Mouse (Mus musculus) lung, embryonic 16.5 days (tissue): ENCODE measurements around the gene Pecam1. TPM values are rescaled to one million over a fixed set of nuclear protein-coding genes. Genes with fewer than 3 reads are reported as not detected.

Experiments used
- ATAC-seq: fragments of 200-750 bp; cut with Nextera tagmentation; 2 replicates; pipeline ENCODE4 v1.8.0; 2017; ENCODE audit warnings: low read depth, mild to moderate bottlenecking, moderate library complexity
- H3K27ac ChIP-seq: fragments of 300-500 bp; sonication (generic); 2 replicates; pipeline ENCODE4 v1.5.1; 2014; ENCODE audit warnings: mild to moderate bottlenecking, control low read depth, low read length
- H3K27me3 ChIP-seq: fragments of 300-500 bp; sonication (generic); 2 replicates; pipeline ENCODE4 v1.6.1; 2014; ENCODE audit warnings: low read depth, low read length, mixed read lengths; ENCODE audit not compliant: control insufficient read depth, insufficient read depth
- H3K36me3 ChIP-seq: fragments of 300-500 bp; sonication (generic); 2 replicates; pipeline ENCODE4 v1.6.1; 2014; ENCODE audit warnings: low read length; ENCODE audit not compliant: control insufficient read depth, insufficient read depth
- H3K4me1 ChIP-seq: fragments of 300-500 bp; sonication (generic); replicated peaks from 2 replicates; pipeline ENCODE4 v1.6.1; 2014; ENCODE audit warnings: low read length, mixed read lengths; ENCODE audit not compliant: control insufficient read depth, insufficient read depth
- H3K4me2 ChIP-seq: fragments of 300-500 bp; sonication (generic); 2 replicates; pipeline ENCODE4 v1.6.1; 2014; ENCODE audit warnings: low read depth, low read length, control low read depth
- H3K4me3 ChIP-seq: fragments of 300-500 bp; sonication (generic); 2 replicates; pipeline ENCODE4 v1.5.1; 2014; ENCODE audit warnings: mild to moderate bottlenecking, low read length, control low read depth
- H3K9ac ChIP-seq: fragments of 300-500 bp; sonication (generic); 2 replicates; pipeline ENCODE4 v1.6.1; 2014; ENCODE audit warnings: low read length, control low read depth
- H3K9me3 ChIP-seq: fragments of 300-500 bp; sonication (generic); 2 replicates; pipeline ENCODE4 v1.6.1; 2016; ENCODE audit warnings: low read length; ENCODE audit not compliant: control insufficient read depth
- WGBS: fragments of 180-500 bp; shearing (Covaris S2); extraction: QIAGEN DNeasy Blood & Tissue Kit; methylation state at CpG from one replicate; pipeline ENCODE4 v1.1.7; 2014; 5-methylcytosine and 5-hydroxymethylcytosine counted together
- polyA plus RNA-seq: library from polyadenylated mRNA; unstranded; fragments of >200 nt; fragmentation: Nextera tagmentation; extraction: Ambion mirVana; gene quantifications from 2 replicates; pipeline ENCODE4 v1.2.1, GENCODE M21; 2015

Gene Pecam1
- polyA plus RNA-seq, 1 experiment from 2014 or later = 151 TPM

DNA sequence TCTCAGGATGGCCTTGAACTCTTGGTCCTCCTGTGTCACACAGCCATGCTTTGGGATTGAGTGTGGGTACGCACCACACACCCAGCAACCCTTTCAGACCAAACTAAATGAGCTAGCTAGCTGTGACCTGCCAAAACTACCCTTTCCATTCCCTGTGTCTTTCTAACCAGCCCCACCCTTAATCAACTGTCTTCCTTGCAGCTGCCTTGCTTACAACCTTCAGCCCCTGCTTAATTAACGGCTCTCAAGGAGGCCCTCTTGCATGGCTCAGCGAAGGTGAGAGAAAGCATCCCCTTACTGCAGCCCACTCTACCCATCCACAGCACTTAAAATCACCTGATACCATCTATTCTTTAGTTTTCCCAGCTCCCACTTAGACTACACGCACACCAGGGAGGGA lies 73.1 kb downstream of the Pecam1 start:
- no peak for ATAC-seq
- peaks cover 27% of the 10 kb centered on the region for H3K4me1 ChIP-seq
- peak overlapping the region; percentile 9; the same call in 1 of the 2 replicates for H3K27ac ChIP-seq
- H3K9me3 ChIP-seq = no peaks in the 10 kb centered on the region
- no peaks in the 10 kb centered on the region for H3K27me3 ChIP-seq
- H3K36me3 ChIP-seq = no peaks in the 10 kb centered on the region
- H3K9ac ChIP-seq = no peak overlapping the region
- no peak overlapping the region for H3K4me2 ChIP-seq
- H3K4me3 ChIP-seq = no peak overlapping the region
- WGBS = 80% methylated on average over 4 of the region's 4 CpGs

DNA sequence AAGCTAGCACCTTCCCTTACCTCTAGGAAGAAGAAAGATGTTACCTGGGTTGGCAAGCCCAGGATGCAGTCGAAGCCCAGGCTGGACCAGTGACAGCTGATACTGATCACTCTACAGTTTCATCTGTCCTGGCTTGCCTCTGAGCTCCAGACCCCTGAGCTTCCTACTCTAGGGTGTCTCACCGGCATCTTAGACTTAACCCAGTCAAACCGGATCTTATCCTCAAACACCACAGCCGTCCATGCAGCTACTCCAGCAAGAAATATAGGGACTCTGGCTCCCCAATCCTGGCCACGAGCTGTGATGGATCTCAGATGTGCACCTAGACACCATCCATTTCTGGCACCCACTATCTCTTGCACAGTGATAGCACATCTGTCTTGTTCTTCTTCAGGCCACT lies 74.6 kb downstream of the Pecam1 start:
- peak overlapping the region; percentile 91 for H3K27ac ChIP-seq
- H3K36me3 ChIP-seq = no peaks in the 10 kb centered on the region
- WGBS = 57% methylated on average over 5 of the region's 5 CpGs
- H3K4me1 ChIP-seq = peaks cover 27% of the 10 kb centered on the region
- H3K9ac ChIP-seq = peak overlapping the region; percentile 21; the same call in 1 of the 2 replicates
- H3K4me2 ChIP-seq = no peak overlapping the region
- H3K4me3 ChIP-seq = no peak overlapping the region
- no peaks in the 10 kb centered on the region for H3K9me3 ChIP-seq
- H3K27me3 ChIP-seq = no peaks in the 10 kb centered on the region
- no peak for ATAC-seq

DNA sequence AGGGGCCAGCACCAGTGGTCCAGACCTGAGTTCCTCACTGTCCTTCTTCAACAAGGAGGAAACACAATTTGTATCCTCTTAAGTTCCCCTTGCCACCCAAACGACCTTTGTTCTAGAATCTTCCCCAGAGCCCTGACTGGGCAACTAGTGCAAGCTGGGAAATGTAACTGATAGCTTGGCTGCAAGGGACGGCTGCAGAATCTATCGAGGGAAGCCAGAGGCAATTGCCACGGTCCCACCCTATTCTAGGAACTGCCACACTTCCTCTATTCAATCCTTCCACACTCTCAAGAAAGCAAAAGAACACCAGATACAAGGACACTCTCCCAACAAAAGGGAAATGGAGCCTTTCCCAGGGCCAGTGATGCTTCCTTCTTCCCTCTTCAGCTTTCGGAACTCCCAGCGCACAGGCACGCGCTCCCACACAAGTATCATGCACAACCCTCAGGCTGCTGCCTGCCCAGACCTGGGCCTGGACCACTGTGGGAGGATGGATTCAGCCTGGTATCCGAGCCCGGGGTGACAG lies 75.2 kb downstream of the Pecam1 start:
- Histone ChIP-seq H3K9me3 (no peaks in the 10 kb centered on the region), H3K27me3 (no peaks in the 10 kb centered on the region), H3K4me1 (peaks cover 27% of the 10 kb centered on the region), H3K27ac (peak overlapping the region; percentile 91), H3K9ac (peak overlapping the region; percentile 21; the same call in 1 of the 2 replicates), H3K36me3 (no peaks in the 10 kb centered on the region), H3K4me2 (peak overlapping the region; percentile 36; the same call in 1 of the 2 replicates), H3K4me3 (no peak overlapping the region)
- WGBS = 44% methylated on average over 10 of the region's 10 CpGs
- ATAC-seq = peak; percentile 41

DNA sequence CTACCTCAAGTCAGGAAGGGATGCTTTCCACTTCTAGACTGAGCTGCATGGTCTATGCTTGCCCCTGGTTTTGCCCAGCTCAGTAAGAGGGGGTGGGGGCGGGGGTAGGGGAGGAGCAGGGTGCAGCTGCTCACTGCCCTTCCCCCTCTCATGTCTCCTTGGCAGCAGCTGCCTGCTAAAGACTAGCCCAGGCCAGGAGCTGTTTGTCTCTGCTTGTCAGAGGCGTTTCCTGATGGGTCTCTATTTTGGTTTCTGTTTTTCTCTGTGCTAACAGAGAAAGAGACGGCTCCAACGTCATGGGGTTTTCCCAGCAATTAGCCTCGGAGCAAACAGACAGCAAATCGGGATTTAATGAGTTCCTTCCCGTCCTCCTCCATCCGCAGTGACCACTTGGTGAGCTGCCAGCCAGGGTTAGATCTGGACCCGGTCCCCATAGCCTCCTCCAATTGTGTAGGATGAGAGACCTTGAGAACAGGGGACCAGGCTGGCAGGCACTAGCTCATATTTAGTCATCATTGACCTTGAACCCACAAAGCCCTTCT lies 75.7 kb downstream of the Pecam1 start:
- H3K9ac ChIP-seq = peak overlapping the region; percentile 38; the same call in 1 of the 2 replicates
- H3K27me3 ChIP-seq = no peaks in the 10 kb centered on the region
- H3K9me3 ChIP-seq = no peaks in the 10 kb centered on the region
- peak overlapping the region; percentile 91 for H3K27ac ChIP-seq
- H3K4me3 ChIP-seq = peak overlapping the region; percentile 8; the same call in 1 of the 2 replicates
- no peaks in the 10 kb centered on the region for H3K36me3 ChIP-seq
- H3K4me1 ChIP-seq = peaks cover 30% of the 10 kb centered on the region
- 3% methylated on average over 9 of the region's 9 CpGs for WGBS
- peak; percentile 88 for ATAC-seq
- H3K4me2 ChIP-seq = peak overlapping the region; percentile 36

DNA sequence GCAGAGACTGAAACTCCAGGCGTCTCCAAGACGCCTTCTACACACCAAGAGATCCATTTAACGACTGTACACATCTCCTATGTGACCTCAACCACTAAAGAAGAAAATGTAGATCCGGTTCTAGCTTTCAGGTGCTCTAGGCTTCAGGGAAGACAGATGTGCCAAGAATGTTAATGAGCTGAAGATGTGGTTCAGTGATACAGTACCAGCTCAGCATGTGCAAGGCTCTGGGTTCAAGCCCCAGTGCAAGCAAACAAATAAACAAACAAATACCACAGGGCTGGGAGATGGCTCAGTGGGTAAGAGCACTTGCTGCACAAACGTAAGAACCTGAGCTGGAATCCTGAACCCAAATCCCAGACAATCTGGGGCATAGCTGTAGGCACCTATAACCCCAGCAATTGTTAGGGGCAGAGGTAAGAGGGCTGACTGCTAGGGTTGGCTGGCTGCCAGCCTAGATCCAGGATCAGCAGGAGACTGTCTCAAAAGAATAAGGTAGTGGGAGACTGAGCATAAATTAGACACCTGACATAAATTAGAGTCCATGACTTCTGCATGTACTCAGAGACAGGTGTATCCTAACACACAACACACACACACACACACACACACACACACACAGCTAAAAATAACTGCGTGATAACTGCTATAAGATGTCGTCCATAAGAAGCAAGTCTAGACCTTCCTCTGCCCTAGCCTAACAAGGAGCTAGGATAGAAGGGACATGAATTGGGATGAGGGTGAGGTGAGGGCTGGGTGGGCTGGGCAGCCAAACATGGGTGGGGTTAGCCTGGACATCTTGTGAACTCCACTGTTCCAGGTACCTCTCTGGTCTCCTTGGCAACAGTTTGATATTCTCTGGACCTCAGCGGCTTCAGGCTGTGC lies 76.5 kb downstream of the Pecam1 start:
- no peaks in the 10 kb centered on the region for H3K27me3 ChIP-seq
- peak overlapping the region; percentile 91 for H3K27ac ChIP-seq
- 53% methylated on average over 8 of the region's 8 CpGs for WGBS
- peak overlapping the region; percentile 38; the same call in 1 of the 2 replicates for H3K9ac ChIP-seq
- H3K9me3 ChIP-seq = no peaks in the 10 kb centered on the region
- no peak overlapping the region for H3K4me3 ChIP-seq
- ATAC-seq = peak; percentile 7; the same call in 1 of the 2 replicates
- peaks cover 32% of the 10 kb centered on the region for H3K4me1 ChIP-seq
- H3K36me3 ChIP-seq = no peaks in the 10 kb centered on the region
- peak overlapping the region; percentile 36 for H3K4me2 ChIP-seq

DNA sequence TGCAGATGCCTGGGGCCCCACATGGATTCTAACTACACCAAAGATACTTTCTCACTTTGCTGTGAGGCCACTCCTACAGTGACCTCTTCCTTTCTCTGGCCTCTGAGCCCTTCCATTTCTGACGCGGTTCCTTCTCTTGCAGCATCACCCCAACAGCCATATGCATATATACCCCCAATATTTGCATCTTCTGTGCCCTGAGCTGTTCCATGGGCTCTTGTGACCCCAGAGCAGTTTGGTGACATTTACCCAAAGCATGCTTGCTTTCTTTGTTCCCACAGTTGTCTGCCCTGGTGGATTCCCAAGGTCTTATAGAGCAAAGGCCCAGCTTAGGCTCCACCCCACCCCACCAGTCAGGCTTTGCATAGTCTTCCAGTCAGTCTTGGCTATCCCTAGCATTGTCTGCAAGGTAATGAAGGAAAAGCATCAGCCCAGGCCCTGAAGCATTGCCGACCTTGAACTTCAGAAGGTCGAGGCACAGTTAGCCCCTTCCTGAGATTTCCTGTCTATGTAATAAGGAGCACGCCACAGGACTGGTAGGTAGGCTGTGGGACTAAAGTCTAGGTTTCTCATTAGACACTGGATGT lies 77.4 kb downstream of the Pecam1 start:
- Histone ChIP-seq H3K27ac (no peak overlapping the region), H3K4me1 (peaks cover 35% of the 10 kb centered on the region), H3K27me3 (no peaks in the 10 kb centered on the region), H3K36me3 (no peaks in the 10 kb centered on the region), H3K4me2 (no peak overlapping the region), H3K9me3 (no peaks in the 10 kb centered on the region), H3K4me3 (no peak overlapping the region), H3K9ac (no peak overlapping the region)
- WGBS = 75% methylated on average over 5 of the region's 5 CpGs
- ATAC-seq = no peak

DNA sequence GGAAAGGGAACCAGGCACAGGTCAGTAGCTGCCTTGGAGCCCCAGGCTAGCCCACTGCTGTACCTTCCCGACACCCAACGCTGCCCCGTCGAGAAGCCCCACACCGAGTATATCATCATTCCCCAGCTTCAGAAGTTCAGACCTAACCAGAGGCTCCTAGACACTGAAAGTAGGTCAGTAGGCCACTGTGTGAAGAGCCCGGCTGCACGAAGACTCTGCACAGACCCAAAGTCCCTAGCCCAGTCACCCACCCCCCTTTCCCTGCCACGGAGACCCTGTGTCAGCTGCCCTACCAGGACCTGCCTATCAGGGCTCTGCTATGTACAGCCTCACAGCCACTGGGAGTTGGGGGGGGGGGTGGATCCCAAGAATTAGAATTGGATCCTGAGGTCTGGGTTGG lies 78.6 kb downstream of the Pecam1 start:
- Histone ChIP-seq H3K27ac (no peak overlapping the region), H3K4me1 (peaks cover 31% of the 10 kb centered on the region), H3K9me3 (no peaks in the 10 kb centered on the region), H3K4me3 (no peak overlapping the region), H3K27me3 (no peaks in the 10 kb centered on the region), H3K9ac (no peak overlapping the region), H3K4me2 (no peak overlapping the region), H3K36me3 (no peaks in the 10 kb centered on the region)
- ATAC-seq = no peak
- WGBS = 88% methylated on average over 8 of the region's 8 CpGs

DNA sequence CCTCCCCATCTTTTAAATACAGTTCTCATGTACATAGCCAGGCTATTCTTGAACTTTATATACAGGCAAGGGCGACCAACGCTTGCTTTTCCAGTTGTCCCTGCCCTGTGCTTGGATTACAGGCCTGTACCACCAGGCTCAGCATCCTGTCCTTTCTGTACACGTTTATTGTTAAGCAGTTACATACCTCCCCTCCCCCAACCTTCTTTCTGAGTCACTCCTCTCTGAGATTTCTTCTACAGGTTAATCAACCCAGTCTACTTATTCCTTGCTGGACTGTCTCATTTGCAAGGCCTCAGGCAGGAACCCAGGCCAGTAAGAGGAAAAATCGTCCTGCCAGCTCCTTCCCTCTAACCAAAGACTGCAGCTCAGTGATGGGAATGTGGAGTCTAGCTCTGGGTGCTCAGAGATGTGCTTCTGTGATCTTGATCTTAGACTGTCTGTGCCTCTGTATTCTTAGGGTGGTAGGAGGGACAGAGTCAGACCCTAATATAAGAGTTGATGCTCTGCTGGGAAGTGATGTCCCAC lies 79.4 kb downstream of the Pecam1 start:
- no peak overlapping the region for H3K9ac ChIP-seq
- no peak overlapping the region for H3K27ac ChIP-seq
- H3K4me1 ChIP-seq = peaks cover 31% of the 10 kb centered on the region
- H3K27me3 ChIP-seq = no peaks in the 10 kb centered on the region
- H3K9me3 ChIP-seq = no peaks in the 10 kb centered on the region
- no peaks in the 10 kb centered on the region for H3K36me3 ChIP-seq
- ATAC-seq = no peak
- WGBS = 70% methylated on average over 4 of the region's 4 CpGs
- no peak overlapping the region for H3K4me2 ChIP-seq
- no peak overlapping the region for H3K4me3 ChIP-seq

DNA sequence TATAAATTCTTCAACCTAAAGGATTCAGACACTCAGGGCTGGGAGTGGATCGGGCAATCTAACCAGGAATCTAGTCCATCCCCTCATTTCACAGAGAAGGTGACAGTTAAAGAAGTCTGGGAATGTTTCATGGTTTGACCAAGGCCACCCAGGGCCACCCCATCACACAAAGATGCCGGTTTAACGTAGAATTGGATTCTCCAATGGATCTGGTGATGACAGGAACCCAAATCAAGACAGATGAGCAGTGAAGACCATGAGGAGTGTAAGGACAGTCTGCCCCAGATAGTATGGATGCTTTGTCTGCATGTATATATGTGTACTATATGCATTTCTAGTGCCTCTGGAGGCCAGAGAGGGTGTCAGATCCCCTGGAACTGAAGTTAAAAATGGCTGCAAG lies 80.2 kb downstream of the Pecam1 start:
- Histone ChIP-seq H3K36me3 (no peaks in the 10 kb centered on the region), H3K9me3 (no peaks in the 10 kb centered on the region), H3K4me3 (no peak overlapping the region), H3K27ac (no peak overlapping the region), H3K9ac (no peak overlapping the region), H3K27me3 (no peaks in the 10 kb centered on the region), H3K4me1 (peaks cover 31% of the 10 kb centered on the region), H3K4me2 (no peak overlapping the region)
- ATAC-seq = no peak
- 65% methylated on average over 3 of the region's 3 CpGs for WGBS
